Mouse (Mus musculus): ENCODE measurements at regions not wholly inside any gene's neighbourhood (a gene's known extent, or its start where the extent isn't known, plus 50 kb on each side); places are given as distances from the start of the nearest gene placed in this dataset.

DNA sequence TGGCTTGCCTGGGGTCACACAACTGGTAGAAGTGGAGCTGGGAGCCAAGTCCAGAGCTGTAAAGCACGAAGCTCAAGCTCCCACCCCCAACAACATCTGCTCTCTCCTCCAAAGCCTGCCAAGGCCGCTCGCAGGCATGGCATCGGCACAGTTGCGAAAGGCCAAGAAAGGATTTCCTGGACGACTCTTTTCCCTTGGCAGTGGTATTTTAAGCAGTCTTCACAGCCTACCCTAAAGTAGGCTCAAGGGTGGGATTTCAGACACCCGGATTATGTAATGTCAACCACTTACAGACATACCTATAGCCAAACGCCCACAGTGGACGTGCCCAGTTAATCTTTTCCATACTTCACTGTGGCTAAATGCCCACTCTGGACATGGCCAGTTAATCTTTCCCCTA, 162.6 kb downstream of the Inhbb start:
- DNase-seq (ENCODE audit: low spot score in 2 of 2): peak; percentile 52 to 53

DNA sequence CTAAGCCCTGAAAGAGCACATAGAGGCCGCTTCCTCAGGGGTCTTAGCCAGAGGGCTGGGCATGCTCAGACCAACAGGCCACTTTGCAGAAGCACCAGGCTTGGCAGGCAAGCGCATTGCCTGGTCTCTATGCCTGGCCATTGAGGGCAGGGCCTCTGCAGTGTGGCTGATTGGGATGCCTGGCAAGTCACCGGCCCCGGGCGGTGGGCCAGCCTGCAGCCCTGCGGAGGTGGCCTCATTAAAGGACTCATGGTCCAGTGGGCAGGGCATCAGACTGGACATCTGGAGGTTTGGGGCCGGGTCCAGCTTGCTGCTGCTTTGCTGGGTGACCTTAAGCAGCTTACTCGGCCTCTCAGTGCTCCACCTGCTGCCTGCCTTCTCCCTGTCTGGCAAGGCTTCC, 165.3 kb downstream of the Inhbb start:
- DNase-seq (ENCODE audit: low spot score in 2 of 2): peak; percentile 90 to 91

GRCm38 (mm10) chr1:119256097-119256473, 166.0 kb downstream of the Inhbb start:
- DNase-seq (ENCODE audit: low spot score in 2 of 2): peak in 1 of 2 experiments; percentile 27

GRCm38 (mm10) chr1:119255386-119256096, 166.5 kb downstream of the Inhbb start:
- DNase-seq (ENCODE audit: low spot score in 2 of 2): peak; percentile 68 to 70

- DNase-seq (ENCODE audit: low spot score in 2 of 2): no peak
Measured at GRCm38 (mm10) chr1:119254928-119255327, 167.1 kb downstream of the Inhbb start.

DNA sequence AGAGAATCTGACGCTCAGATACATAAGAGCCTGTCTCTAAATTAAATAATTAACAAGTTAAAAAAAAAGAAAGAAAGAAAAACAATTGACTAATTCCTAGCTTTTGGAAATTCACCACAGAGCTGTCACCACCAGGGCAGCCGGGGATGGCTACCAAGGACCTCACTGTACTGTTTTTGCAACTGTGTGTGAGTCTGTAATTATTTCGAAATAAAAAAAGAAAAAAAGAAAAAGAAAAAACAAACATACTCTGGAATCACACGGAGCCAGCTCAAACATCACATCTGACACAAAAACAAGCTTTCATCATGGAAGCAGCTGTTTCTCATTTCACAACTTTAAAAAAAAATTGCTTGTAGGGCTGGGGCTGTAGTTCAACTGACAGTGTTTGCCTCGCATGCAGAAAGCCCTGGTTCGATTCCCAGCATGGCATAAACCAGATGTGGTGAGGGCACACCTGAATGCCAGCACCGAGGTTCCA, 168.6 kb downstream of the Inhbb start:
- DNase-seq (ENCODE audit: low spot score in 2 of 2): no peak

- DNase-seq (ENCODE audit: low spot score in 2 of 2): no peak
Measured at GRCm38 (mm10) chr1:119252403-119252802, 169.6 kb downstream of the Inhbb start.

GRCm38 (mm10) chr1:119251741-119252140, 170.3 kb downstream of the Inhbb start:
- DNase-seq (ENCODE audit: low spot score in 2 of 2): no peak

- no peak for DNase-seq (ENCODE audit: low spot score in 2 of 2)
Measured at GRCm38 (mm10) chr1:119248776-119249495, 173.1 kb downstream of the Inhbb start.

DNA sequence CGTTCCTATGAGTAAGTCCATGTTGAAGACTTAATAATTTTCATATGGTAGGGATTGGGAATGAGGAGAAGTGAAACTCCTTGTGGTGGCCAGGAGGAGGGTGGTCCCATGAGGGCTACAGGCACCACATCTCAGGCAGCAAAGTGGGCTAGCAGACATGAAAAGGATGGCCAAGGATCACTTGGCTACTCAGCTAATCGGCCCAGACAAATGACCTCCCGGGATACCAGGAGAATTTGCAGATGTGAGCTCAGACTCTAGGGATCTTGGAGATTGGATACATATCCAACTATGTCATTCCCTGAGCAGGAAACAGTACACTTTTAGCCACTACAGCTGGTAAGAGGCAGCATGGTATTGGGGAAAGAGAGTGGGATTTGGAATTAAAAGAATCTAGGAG, 174.9 kb downstream of the Inhbb start:
- no peak for DNase-seq (ENCODE audit: low spot score in 2 of 2)

GRCm38 (mm10) chr1:119238463-119238862, 183.6 kb downstream of the Inhbb start:
- no peak for DNase-seq (ENCODE audit: low spot score in 2 of 2)

DNA sequence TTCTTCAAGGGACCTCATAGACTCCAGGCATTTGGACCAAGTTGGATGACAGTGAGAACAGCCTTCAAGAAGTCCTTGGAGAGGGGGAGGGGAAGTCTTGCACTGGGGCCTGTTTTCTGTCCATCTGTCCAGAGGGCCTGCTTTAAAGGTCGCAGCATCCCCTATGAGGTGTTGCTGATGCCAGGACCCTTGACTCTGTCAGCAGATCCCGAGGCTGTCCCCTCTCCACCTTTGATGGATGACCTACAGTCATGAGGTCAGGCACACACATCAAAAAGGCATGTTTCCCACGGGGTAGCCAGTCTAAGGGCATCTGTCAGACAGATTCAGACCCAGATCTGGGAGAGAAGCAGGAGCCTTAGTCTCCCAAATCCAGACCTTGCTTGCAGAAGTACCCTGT, 183.4 kb upstream of the Gli2 start:
- no peak for DNase-seq (ENCODE audit: low spot score in 2 of 2)

GRCm38 (mm10) chr1:119234449-119234848, 181.0 kb upstream of the Gli2 start:
- DNase-seq (ENCODE audit: low spot score in 2 of 2): no peak

DNA sequence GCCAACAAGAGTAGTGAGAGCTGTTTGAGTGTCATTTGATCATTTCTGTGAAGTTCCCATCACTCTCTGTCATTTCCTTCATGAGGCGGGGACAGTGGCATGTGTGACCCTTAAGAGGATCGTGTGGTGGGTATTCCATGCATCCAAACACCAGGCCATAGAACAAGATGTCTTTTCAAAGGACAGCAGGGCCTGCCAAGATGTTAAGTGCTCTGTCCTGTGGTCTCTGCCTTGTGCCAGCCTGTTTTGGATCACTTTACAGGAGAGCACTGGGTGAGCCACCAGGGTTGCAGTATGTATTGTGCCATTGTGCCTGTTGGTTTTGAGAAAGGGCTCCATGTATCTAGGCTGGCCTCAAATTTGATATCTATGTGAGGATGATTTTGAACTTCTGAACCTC, 173.6 kb upstream of the Gli2 start:
- DNase-seq (ENCODE audit: low spot score in 2 of 2): no peak

DNA sequence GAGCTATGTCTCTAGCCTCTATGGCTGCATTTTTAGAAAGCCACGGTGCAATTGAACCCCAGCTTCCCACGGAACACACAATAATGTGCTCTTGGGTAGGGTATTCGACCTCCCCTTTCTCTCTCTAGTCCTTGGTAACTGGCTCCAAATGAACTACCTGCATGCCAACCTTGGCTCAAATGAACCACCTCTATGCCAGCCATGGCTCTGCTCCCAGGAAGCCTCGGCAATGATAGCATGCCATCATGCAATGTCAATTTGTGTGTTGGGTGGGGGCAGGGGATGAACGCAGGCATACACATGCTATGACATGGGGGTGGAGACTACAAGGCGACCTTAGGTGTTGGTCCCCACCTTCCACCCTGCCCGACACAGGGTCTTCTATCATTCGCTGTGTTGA, 170.5 kb upstream of the Gli2 start:
- no peak for DNase-seq (ENCODE audit: low spot score in 2 of 2)

GRCm38 (mm10) chr1:119221901-119222300, 168.5 kb upstream of the Gli2 start:
- peak; percentile 46 to 63 for DNase-seq (ENCODE audit: low spot score in 2 of 2)

- DNase-seq (ENCODE audit: low spot score in 2 of 2): no peak
Measured at GRCm38 (mm10) chr1:119221012-119221411, 167.6 kb upstream of the Gli2 start.

GRCm38 (mm10) chr1:119219817-119220216, 166.4 kb upstream of the Gli2 start:
- no peak for DNase-seq (ENCODE audit: low spot score in 2 of 2)

GRCm38 (mm10) chr1:119217387-119217786, 164.0 kb upstream of the Gli2 start:
- DNase-seq (ENCODE audit: low spot score in 2 of 2): no peak

DNA sequence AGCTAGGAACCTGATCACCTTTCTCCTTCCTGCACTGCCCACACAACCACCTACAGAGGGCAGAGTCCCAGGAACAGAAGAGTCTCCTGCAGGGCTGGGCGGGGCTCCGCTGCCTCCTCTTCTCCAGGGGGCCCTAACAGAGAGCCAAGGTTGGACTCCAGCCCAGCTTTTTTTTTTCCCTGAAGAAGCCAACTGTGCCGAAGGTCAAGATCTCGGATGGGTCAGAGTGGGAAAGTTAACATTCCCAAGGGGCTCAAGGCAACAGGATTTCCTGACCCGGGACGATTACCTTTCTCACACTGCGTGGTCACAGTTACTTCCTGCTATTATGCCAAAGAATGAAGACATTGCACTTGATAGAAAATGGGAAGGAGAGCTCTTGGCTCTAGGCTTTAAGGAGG, 156.2 kb upstream of the Gli2 start:
- no peak for DNase-seq (ENCODE audit: low spot score in 2 of 2)

GRCm38 (mm10) chr1:119202456-119202855, 149.0 kb upstream of the Gli2 start:
- peak; percentile 33 to 43 for DNase-seq (ENCODE audit: low spot score in 2 of 2)

- no peak for DNase-seq (ENCODE audit: low spot score in 2 of 2)
Measured at GRCm38 (mm10) chr1:119197415-119197700, 143.9 kb upstream of the Gli2 start.

GRCm38 (mm10) chr1:119196674-119197414, 143.4 kb upstream of the Gli2 start:
- DNase-seq (ENCODE audit: low spot score in 2 of 2): no peak
